Mouse (Mus musculus): Measurements from ENCODE around the gene Fxyd1. TPM values are rescaled to one million over a fixed set of nuclear protein-coding genes. Genes with fewer than 3 reads are reported as not detected.

Fxyd1 gene
- polyA plus RNA-seq, 1 experiment: 301 TPM

DNA sequence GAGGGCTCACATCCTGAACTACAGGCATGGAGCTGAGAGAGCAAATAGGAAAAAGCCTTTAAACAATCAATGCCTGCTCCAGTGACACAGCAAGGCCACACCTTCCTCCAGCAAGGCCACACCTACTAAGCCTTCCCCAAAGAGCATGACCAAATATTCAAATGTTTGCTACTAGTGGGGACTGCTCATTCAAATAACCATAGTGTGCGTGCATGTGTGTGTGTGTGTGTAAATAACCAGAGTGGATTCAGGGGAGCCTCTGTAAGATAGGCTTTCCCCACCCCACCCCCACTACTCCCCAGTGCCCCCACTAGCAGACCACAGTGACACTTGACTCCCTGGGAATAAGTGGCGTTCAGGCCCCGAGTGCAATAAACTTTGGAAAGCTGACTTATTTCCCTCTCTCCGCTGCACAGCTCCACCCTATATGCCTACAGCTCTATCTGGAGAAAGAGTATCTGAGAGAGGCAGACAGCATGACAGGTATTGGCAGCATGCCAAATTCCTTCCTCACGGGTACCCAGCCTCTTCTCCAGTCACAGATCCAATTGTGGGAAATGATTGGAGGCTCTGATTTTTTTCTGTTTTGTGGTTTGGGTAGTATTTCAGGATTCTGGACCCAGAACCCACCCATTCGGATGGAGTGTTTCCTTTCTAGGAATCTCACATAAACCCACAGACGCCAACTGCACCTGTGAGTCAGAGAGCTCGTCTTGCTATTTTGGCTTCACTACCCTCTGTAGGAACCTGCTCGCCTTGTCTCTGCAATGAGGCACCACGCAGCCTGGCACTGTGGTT is 39.7 kb downstream of the Fxyd1 start:
- DNase-seq (ENCODE audit: low read depth): peak; percentile 8

DNA sequence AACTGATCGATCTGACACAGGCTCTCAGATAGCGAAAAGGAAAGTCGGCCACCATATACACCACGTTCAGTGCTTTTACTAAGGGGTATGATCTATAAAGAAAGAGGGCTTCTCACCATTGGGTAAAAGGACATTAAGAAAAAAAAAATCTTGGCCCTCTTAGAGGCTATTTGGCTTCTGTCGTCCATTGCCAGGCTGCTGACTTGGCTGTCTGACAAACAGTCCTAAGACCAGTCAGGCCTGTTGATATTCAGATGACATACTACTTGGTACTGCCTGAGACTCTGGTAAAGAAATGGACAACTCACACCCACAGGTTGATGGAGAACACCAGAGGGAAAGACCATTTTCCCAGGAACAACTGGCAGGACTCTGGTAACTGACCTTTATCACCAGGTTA is 44.0 kb downstream of the Fxyd1 start:
- DNase-seq (ENCODE audit: low read depth): no peak

DNA sequence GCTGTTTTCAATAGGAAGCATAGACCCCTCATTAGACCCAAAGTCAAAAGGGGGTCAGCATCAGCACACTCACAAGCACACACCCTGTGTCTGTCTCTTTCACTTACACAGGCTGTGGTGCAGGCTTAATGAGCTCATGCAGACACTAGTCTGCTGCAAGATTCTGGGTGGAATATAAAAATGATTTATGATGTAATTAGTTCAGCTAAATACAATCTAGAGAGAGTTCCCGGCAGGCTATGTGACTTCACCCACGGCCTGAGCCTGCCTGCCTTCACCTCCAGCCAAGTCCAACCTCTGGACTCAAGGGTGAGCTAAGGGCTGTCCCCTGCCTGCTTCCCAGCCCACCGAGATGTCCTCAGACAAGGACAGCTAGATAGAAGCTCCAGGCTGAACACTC is 48.1 kb downstream of the Fxyd1 start:
- no peak for DNase-seq (ENCODE audit: low read depth)

DNA sequence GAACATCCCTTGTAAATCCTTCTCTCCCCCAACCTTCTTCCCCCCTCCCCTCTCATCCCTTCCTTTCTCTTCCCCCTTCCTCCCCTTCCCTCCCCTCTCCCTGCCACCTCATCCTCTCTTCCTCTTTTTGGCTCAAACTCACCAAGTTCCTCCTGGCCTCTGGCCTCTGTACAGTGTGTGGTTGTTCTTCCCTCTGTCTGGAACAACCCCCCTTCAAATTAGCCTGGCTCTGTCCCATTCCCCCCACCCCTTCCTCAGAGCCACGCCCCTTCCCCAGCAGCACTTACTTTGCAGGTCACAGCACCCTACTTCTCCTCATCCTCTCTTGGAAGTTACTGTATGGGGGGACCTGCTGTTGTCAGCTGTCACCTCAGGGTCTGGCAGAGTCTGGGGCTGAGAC is 48.8 kb downstream of the Fxyd1 start:
- no peak for DNase-seq (ENCODE audit: low read depth)

DNA sequence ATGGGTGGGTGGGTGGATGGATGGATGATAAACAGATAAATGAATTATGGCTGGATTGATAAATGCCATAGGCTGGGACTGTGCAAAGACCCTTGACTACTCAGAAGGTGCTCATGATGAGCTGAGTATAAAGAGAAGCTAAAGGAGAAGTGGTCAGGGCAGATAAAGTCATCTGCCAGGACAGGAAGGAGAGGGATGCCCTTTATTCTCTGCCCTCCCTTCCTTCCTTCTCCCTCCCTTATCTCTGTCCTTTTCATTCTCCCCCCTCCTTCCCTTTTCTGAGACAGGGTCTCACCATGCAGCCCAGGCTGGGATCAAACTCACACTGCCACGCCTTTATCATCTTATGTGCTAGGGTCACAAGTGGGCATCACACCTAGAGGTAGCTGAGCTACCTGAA is 49.2 kb downstream of the Fxyd1 start:
- DNase-seq (ENCODE audit: low read depth): no peak

DNA sequence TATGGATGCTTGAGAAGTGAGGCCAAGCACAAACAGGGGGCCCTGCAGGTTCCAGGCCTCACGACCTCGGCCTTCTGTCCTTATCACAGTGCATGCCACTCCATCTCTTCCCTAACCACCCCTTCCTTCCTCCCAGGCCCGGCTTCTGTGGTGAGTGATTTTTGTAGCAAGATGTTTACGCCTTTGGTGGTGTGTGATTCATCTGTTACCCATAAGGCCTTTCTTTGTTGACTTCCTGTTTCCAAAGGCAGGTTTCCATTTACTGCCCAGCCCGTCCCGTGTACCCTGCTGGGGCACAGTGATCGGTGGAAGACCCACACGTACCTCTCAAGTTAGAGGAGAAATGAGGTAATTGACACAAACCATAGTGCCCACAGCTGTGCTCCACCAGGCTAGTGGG is 54.3 kb downstream of the Fxyd1 start:
- no peak for DNase-seq (ENCODE audit: low read depth)

Other genes with a start within 250 kb of the Fxyd1 start
- gene Ffar2, start 233.4 kb downstream of the Fxyd1 start, polyA plus RNA-seq (2012; rRNA removed): 45.9 and 62.5 TPM in 2 replicates
- gene Ffar3, start 201.0 kb downstream of the Fxyd1 start, polyA plus RNA-seq (2012; rRNA removed): not detected in 2 replicates
- gene Ffar1, start 195.6 kb downstream of the Fxyd1 start, polyA plus RNA-seq (2012; rRNA removed): 0.04 and 0.05 TPM in 2 replicates
- gene Cd22, start 176.9 kb downstream of the Fxyd1 start, polyA plus RNA-seq (2012; rRNA removed): 0.81 and 1.1 TPM in 2 replicates
- 0.61 and 0.65 TPM in 2 replicates for gene Mag, start 142.3 kb downstream of the Fxyd1 start, polyA plus RNA-seq (2012; rRNA removed)
- 1.1 and 2.7 TPM in 2 replicates for gene Hamp2, start 132.5 kb downstream of the Fxyd1 start, polyA plus RNA-seq (2012; rRNA removed)
- gene Hamp, start 113.2 kb downstream of the Fxyd1 start, polyA plus RNA-seq (2012; rRNA removed): 0.76 and 8.4 TPM in 2 replicates
- gene Usf2, start 100.4 kb downstream of the Fxyd1 start, polyA plus RNA-seq (2012; rRNA removed): 84.7 and 96.8 TPM in 2 replicates
- 71.1 and 104 TPM in 2 replicates for gene Lsr, start 83.7 kb downstream of the Fxyd1 start, polyA plus RNA-seq (2012; rRNA removed)
- gene Fam187b, start 83.4 kb downstream of the Fxyd1 start, polyA plus RNA-seq (2012; rRNA removed): 10.9 and 14.2 TPM in 2 replicates
- 61.5 and 84.3 TPM in 2 replicates for gene Fxyd5, start 14.7 kb downstream of the Fxyd1 start, polyA plus RNA-seq (2012; rRNA removed)
- gene Fxyd7, start 5.7 kb downstream of the Fxyd1 start, polyA plus RNA-seq (2012; rRNA removed): 3.9 and 5.0 TPM in 2 replicates
- gene Lgi4, start 2.1 kb upstream of the Fxyd1 start, polyA plus RNA-seq (2012; rRNA removed): 5.4 and 6.9 TPM in 2 replicates
- gene Fxyd3, start 19.5 kb upstream of the Fxyd1 start, polyA plus RNA-seq (2012; rRNA removed): 49.4 and 80.0 TPM in 2 replicates
- 27.8 and 32.4 TPM in 2 replicates for gene Hpn, start 58.1 kb upstream of the Fxyd1 start, polyA plus RNA-seq (2012; rRNA removed)
- 30.3 and 42.4 TPM in 2 replicates for gene Scn1b, start 69.8 kb upstream of the Fxyd1 start, polyA plus RNA-seq (2012; rRNA removed)
- 60.3 and 80.0 TPM in 2 replicates for gene Gramd1a, start 98.7 kb upstream of the Fxyd1 start, polyA plus RNA-seq (2012; rRNA removed)
- not detected in 2 replicates for gene Scgb2b2, start 233.3 kb upstream of the Fxyd1 start, polyA plus RNA-seq (2012; rRNA removed)
- not detected in 2 replicates for gene Scgb1b2, start 234.6 kb upstream of the Fxyd1 start, polyA plus RNA-seq (2012; rRNA removed)